Mouse (Mus musculus): ENCODE measurements at regions not wholly inside any gene's neighbourhood (a gene's known extent, or its start where the extent isn't known, plus 50 kb on each side); places are given as distances from the start of the nearest gene placed in this dataset.

- Histone ChIP-seq H3K79me2 (replicated peaks; ENCODE audit: control insufficient read depth, extremely low read depth, insufficient read depth, poor library complexity, severe bottlenecking) (no peaks in the 10 kb centered on the region), H3K4me2 (ENCODE audit: insufficient read depth, low read depth, poor library complexity, severe bottlenecking) (no peak overlapping the region), H3K9ac (ENCODE audit: insufficient read depth, low read depth) (no peak overlapping the region), H3K9me3 (replicated peaks; ENCODE audit: low read length) (no peaks in the 10 kb centered on the region), H3K27me3 (replicated peaks) (no peaks in the 10 kb centered on the region), H3K4me1 (ENCODE audit: control insufficient read depth in 1 of 2, insufficient read depth in 2 of 2) (no peaks in the 10 kb centered on the region), H3K27ac (ENCODE audit: insufficient read depth, low read depth) (no peak overlapping the region), H3K36me3 (replicated peaks in 1 of 2; ENCODE audit: control insufficient read depth in 1 of 2, insufficient read depth in 1 of 2, low read length in 1 of 2) (no peaks in the 10 kb centered on the region), H3K4me3 (replicated peaks in 1 of 3; ENCODE audit: low read depth in 2 of 3, low read length in 2 of 3, poor library complexity in 1 of 3) (no peak overlapping the region)
- TF ChIP-seq E2F4 (IDR thresholded peaks at IDR 0.05; ENCODE audit: insufficient replicate concordance, low read depth, low read length) (no peak), NELFE (IDR thresholded peaks at IDR 0.05; ENCODE audit: low read depth, low read length) (no peak), MXI1 (IDR thresholded peaks at IDR 0.05; ENCODE audit: low read depth, low read length) (no peak), JUN (IDR thresholded peaks at IDR 0.05; ENCODE audit: insufficient read depth, low read depth, low read length) (no peak), MEF2A (IDR thresholded peaks at IDR 0.05; ENCODE audit: borderline replicate concordance, low read depth, low read length) (no peak), MAZ (IDR thresholded peaks at IDR 0.05; ENCODE audit: low read depth, low read length) (no peak), POLR2AphosphoS2 (IDR thresholded peaks at IDR 0.05; ENCODE audit: low read depth, low read length) (no peak), KAT2A (IDR thresholded peaks at IDR 0.05; ENCODE audit: insufficient replicate concordance, low read length) (no peak), MYC (IDR thresholded peaks at IDR 0.05; ENCODE audit: low read depth, low read length) (no peak), UBTF (IDR thresholded peaks at IDR 0.05; ENCODE audit: low read depth, low read length) (no peak), CTCF (conservative IDR thresholded peaks at IDR 0.05 in 1 of 2, IDR thresholded peaks at IDR 0.05 in 1 of 2; ENCODE audit: low read depth in 2 of 2, low read length in 2 of 2) (no peak), GABPA (IDR thresholded peaks at IDR 0.05; ENCODE audit: insufficient replicate concordance, low read depth, low read length) (no peak), CHD1 (IDR thresholded peaks at IDR 0.05; ENCODE audit: low read depth, low read length) (no peak), USF1 (IDR thresholded peaks at IDR 0.05; ENCODE audit: low read depth, low read length) (no peak), MAFK (IDR thresholded peaks at IDR 0.05; ENCODE audit: insufficient replicate concordance, low read length) (no peak), USF2 (conservative IDR thresholded peaks at IDR 0.05; ENCODE audit: low read depth, low read length) (no peak), SIN3A (IDR thresholded peaks at IDR 0.05; ENCODE audit: low read length) (no peak), EP300 (IDR thresholded peaks at IDR 0.05; ENCODE audit: low read length) (no peak), MAX (IDR thresholded peaks at IDR 0.05; ENCODE audit: low read length) (no peak)
- dilution Hi-C loops (cut with MboI; ENCODE audit: extremely low pct_ligation_motif_present, extremely low pct_unique_long_range_greater_than_20kb, low sequenced_read_pairs) = no loop called here
- no peak for DNase-seq (ENCODE audit: extremely low read depth)
- in situ Hi-C loops (cut with MboI; ENCODE audit: low pct_ligation_motif_present, low pct_unique_long_range_greater_than_20kb, low sequenced_read_pairs) = no loop called here
Measured at GRCm38 (mm10) chr10:38573728-38574127, 247.9 kb downstream of the Rfpl4b start.

- in situ Hi-C loops (cut with MboI; ENCODE audit: low pct_ligation_motif_present, low pct_unique_long_range_greater_than_20kb, low sequenced_read_pairs) (no loop called here), dilution Hi-C loops (cut with MboI; ENCODE audit: extremely low pct_ligation_motif_present, extremely low pct_unique_long_range_greater_than_20kb, low sequenced_read_pairs) (no loop called here)
- H3K36me3 ChIP-seq (replicated peaks in 1 of 2; ENCODE audit: control insufficient read depth in 1 of 2, insufficient read depth in 1 of 2, low read length in 1 of 2) = no peaks in the 10 kb centered on the region
Measured at GRCm38 (mm10) chr10:38573146-38573545, 248.4 kb downstream of the Rfpl4b start.

More at GRCm38 (mm10) chr10:38573146-38573545, 248.4 kb downstream of the Rfpl4b start:
- DNase-seq (ENCODE audit: extremely low read depth) = no peak
- TF ChIP-seq USF1 (IDR thresholded peaks at IDR 0.05; ENCODE audit: low read depth, low read length) = no peak
- no peak for TF ChIP-seq TBP (conservative IDR thresholded peaks at IDR 0.05; ENCODE audit: low read depth, low read length)
- TF ChIP-seq KAT2A (IDR thresholded peaks at IDR 0.05; ENCODE audit: insufficient replicate concordance, low read length) = no peak
- no peak for TF ChIP-seq NRF1 (IDR thresholded peaks at IDR 0.05; ENCODE audit: low read depth, low read length)
- TF ChIP-seq JUND (conservative IDR thresholded peaks at IDR 0.05; ENCODE audit: low read depth, low read length) = no peak
- no peak for TF ChIP-seq CTCF (conservative IDR thresholded peaks at IDR 0.05 in 1 of 2, IDR thresholded peaks at IDR 0.05 in 1 of 2; ENCODE audit: low read depth in 2 of 2, low read length in 2 of 2)
- no peak for TF ChIP-seq SMC3 (IDR thresholded peaks at IDR 0.05; ENCODE audit: low read depth, low read length)
- Histone ChIP-seq H3K9ac (ENCODE audit: insufficient read depth, low read depth) (no peak overlapping the region), H3K27ac (ENCODE audit: insufficient read depth, low read depth) (no peak overlapping the region), H3K79me2 (replicated peaks; ENCODE audit: control insufficient read depth, extremely low read depth, insufficient read depth, poor library complexity, severe bottlenecking) (no peaks in the 10 kb centered on the region), H3K4me1 (ENCODE audit: control insufficient read depth in 1 of 2, insufficient read depth in 2 of 2) (no peaks in the 10 kb centered on the region), H3K27me3 (replicated peaks) (no peaks in the 10 kb centered on the region), H3K4me3 (replicated peaks in 1 of 3; ENCODE audit: low read depth in 2 of 3, low read length in 2 of 3, poor library complexity in 1 of 3) (no peak overlapping the region), H3K9me3 (replicated peaks; ENCODE audit: low read length) (no peaks in the 10 kb centered on the region), H3K4me2 (ENCODE audit: insufficient read depth, low read depth, poor library complexity, severe bottlenecking) (no peak overlapping the region)
